Mouse (Mus musculus) heart, adult 9 months (tissue): ENCODE results near the gene Vps26a.
A peak's percentile ranks its signal among the peaks of the same experiment; 100 is the strongest.
"Not testable (repeated sequence)": the region's sequence is repeated elsewhere in the genome, so short reads cannot be mapped to it uniquely, and the experiment has no call there.

ENCODE experiments used
- DNase-seq, 2 experiments: peaks; one replicate each; pipeline ENCODE4 v3.0.0; 2022; ENCODE audit warnings: low spot score in 2 of 2

The Vps26a gene

GRCm38 (mm10) chr10:62500916-62501615, 14.5 kb upstream of the Vps26a start:
- DNase-seq, result no peak

- DNase-seq, result peak in 1 of 2 experiments; percentile 60
Measured at GRCm38 (mm10) chr10:62500088-62500915, 13.7 kb upstream of the Vps26a start.

GRCm38 (mm10) chr10:62491681-62492080, 5.1 kb upstream of the Vps26a start:
- not testable (repeated sequence) for DNase-seq

- peak in 1 of 2 experiments; percentile 40 for DNase-seq
Measured at GRCm38 (mm10) chr10:62488266-62488665, 1.7 kb upstream of the Vps26a start.

- DNase-seq, result peak in 1 of 2 experiments; percentile 57
Measured at GRCm38 (mm10) chr10:62485878-62486582, 575 bp downstream of the Vps26a start.

DNA sequence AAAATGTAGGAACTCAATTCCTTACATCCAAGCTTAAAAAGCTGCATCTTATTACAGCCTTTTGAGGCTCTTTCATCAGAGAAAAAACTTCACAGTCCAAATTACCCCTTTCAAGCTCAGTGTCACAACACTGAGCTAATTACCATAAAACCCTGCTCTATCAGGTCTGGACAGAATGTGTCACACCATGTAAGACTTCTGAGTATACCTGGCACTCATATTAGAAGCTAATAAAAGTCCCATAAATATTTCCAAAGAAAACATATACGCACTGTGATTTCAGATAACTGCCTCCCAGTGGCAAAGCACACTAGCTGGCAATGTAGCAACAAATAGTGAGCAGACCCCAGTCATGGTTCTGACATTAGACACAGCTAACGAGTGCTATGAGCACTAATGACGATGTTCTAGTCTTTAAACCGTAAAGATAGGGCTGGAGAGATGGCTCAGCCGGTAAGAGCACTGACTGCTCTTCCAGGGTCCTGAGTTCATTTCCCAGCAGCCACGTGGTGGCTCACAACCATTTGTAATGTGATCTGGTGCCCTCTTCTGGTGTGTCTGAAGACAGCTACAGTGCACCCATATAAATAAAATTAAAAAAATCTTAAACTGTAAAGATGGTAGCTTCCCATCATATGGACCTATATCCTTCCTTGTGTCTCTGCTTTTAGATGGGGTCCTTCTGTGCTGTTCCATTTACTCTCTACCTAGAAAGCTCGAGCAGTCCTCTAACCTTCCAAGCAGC, 5.3 kb downstream of the Vps26a start:
- no peak for DNase-seq

GRCm38 (mm10) chr10:62476980-62477379, 9.6 kb downstream of the Vps26a start:
- DNase-seq, result no peak

DNA sequence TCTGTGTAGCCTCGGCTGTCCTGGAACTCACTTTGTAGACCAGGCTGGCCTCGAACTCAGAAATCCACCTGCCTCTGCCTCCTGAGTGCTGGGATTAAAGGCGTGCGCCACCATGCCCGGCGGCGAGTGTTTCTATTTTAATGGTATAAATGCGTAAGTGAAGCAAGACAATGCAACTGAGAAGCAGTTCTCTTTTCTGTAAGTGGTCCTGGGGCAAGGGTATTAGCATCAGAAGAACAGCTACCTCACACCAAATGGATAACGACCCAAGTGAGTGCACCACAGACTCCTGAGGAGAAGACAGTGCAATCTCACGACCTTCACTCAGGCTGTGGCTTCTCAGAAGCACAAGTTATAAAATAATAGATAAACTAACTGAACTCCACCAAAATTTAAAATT, 11.7 kb downstream of the Vps26a start:
- DNase-seq, result no peak

- DNase-seq, result no peak
Measured at GRCm38 (mm10) chr10:62471105-62471504, 15.5 kb downstream of the Vps26a start.

GRCm38 (mm10) chr10:62469736-62470135, 16.9 kb downstream of the Vps26a start:
- DNase-seq, result no peak

- no peak for DNase-seq
Measured at GRCm38 (mm10) chr10:62461321-62461720, 25.3 kb downstream of the Vps26a start.

- DNase-seq, result not testable (repeated sequence)
Measured at GRCm38 (mm10) chr10:62452001-62452400, 34.6 kb downstream of the Vps26a start.

DNA sequence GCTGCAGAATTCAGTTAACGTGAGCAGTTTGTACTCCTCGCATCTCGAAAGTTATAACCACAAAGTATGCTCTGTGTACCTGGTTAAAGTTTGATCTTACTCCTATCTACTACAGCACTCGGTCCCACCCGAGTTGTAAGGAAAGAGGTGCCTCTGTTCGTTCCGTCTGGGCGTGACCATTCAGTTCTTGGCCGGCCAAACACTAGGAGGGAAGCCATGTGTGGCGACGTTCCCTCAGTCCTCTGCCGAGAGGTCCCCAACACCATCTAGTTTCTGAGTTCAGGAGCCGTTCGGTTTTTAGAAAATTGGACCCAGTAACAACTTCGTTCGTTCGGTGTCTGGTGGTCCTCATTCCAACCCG, 36.3 kb downstream of the Vps26a start:
- no peak for DNase-seq

DNA sequence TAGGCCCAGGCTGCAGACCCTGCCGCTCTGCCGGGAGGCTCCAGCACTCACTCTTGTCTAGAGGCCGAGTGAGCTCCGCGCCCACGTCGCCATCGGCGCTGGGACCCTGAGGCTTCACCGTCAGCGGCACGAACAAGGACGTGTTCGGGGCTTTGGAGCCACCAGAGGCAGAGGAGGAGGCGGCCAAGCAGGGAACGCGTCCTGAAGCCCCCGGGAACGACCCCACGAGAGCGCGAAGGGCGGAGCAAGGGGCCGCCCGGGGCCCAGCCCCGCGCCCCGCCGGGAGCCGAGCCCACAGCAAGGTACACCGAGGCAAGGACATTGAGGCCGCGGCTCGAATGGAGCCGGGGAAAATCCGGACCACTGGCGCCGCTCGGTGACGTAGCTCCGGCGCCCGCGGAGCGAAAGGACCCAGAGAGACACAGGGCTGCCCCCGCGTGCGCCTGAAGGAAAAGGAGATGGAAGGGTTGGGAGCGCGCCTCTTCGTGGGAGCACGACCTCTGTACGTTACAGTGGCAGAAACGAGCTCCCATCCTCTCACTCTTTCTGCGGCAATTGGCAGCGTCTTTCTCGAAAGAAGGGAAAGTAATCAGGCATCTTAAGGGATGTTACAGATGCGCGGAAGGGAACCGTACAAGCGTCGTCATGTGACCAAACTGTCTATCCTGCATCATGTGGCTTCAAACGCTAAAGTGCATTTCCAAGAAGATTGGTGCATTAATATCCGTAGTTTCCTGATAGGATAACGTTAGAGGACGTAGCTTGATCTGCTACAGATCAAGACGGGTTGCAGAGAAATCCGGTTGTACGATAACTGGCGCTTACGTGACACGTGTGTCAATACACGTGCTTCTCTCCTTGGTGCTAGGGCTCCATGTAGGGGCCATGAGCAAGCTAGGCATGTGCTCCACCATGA, 37.0 kb downstream of the Vps26a start, which contains the start of the genes 4930507D05Rik and Supv3l1:
TSS of gene 4930507D05Rik (plus strand) at position 126 of the 916 bp plus-strand sequence.
TSS of gene Supv3l1 (minus strand) at position 375 of the 916 bp plus-strand sequence.
- DNase-seq, result peak; percentile 89 to 92

GRCm38 (mm10) chr10:62430427-62430826, 56.2 kb downstream of the Vps26a start:
- DNase-seq, result no peak

DNA sequence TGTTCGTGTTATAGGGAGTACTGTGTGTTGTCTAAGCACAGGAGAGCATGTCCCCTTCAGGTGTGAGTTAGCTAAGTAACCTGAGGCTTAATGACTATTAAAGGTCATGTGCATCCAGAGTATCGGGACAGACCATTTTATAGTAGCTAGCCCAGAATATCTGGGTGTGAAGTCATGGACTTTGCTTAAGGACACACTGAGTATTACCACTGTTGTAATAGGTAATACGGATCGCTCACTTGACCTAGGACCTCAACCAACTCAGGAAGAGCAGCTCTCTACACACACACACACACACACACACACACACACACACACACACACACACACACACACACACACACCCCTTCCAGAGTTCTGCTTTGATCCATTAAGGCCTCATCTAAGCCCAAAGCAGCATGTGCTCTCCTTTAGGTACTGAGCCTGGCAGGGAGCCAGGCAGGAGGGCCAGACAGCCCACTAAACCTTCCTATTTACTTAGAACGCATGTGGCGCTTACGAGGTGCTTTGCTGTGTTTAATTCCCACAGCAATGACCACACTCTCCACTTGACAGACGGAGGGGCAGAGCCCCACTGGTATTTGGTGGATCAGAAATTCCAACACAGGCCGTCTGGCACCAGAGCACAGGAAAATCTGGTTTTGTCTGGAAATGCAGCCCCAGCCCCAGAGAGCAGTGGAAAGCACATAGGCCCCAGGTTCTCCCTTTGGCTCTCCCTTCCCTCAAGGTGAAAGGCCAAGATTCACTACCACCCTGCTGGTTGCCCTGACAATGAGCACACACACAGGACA, 61.3 kb downstream of the Vps26a start:
- DNase-seq, result no peak

- DNase-seq, result no peak
Measured at GRCm38 (mm10) chr10:62422255-62422654, 64.3 kb downstream of the Vps26a start, which contains the start of gene Hkdc1. Gene Hkdc1 (minus strand): TSS chr10:62422491.

GRCm38 (mm10) chr10:62421127-62421526, 65.5 kb downstream of the Vps26a start:
- DNase-seq, result no peak

DNA sequence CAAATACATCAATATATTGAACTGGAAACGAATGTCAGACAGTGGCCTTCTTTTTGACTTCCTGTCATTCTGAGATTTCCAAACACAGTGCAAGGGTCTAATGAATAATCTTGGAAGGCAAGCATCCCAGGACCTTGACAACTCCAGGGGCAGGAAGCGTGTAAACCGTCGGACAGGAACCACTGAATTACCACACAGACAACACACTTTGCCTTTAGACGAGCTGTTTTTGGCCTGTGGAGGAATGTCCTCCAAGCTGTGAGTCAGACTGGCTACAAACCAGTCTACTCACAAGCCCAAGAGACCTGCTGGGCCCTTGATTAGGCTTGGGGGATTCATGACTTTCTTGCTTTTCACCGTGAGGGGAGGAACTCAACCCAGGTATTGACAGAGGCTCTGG, 66.2 kb downstream of the Vps26a start:
- DNase-seq, result no peak

GRCm38 (mm10) chr10:62419422-62419821, 67.2 kb downstream of the Vps26a start:
- no peak for DNase-seq
